Mouse (Mus musculus): ENCODE results near the gene Cyp11a1. TPM values are rescaled to one million over a fixed set of nuclear protein-coding genes. Genes with fewer than 3 reads are reported as not detected.

The Cyp11a1 gene
- total RNA-seq, 1 experiment from 2014 or later: 2.7 TPM

DNA sequence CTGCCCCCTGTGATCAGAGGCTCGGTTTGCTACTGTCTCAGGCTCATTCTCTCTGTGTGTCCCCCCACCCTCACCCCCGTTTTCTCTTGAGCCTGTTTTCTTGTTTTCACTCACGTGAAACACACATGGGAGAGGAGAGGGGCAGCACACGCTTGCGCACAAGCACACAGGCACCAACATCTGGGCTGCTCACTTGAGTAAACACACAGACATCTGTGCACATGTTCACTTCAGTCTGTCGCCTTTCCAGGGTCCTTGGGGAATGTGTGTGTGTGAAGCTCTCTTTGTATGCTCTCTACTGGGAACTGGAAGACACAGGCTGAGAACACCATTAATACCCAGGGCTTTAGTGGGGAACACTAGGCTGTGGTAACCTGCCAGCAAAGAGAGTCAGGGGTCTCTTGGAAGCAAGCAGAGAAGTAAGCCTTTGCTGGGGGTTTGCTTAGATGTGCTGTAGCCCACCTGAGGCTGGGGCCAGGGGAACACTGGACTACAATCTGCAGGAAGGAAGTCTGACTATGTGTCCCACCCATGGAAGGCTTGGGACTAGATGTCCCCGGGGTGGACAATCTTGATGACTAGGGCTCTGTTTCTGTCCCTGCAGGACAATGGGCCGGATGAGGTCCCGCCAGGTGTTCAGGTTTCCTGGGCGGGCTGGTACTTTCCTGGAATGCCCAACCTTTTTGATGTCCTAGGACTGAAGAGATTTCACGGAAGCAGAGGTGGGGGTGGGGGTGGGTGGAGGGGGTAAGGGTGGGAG, 36.3 kb upstream of the Cyp11a1 start:
- ATAC-seq (ENCODE audit: extremely low read depth, insufficient number of reproducible peaks, low FRiP score, poor library complexity, severe bottlenecking): no peak

DNA sequence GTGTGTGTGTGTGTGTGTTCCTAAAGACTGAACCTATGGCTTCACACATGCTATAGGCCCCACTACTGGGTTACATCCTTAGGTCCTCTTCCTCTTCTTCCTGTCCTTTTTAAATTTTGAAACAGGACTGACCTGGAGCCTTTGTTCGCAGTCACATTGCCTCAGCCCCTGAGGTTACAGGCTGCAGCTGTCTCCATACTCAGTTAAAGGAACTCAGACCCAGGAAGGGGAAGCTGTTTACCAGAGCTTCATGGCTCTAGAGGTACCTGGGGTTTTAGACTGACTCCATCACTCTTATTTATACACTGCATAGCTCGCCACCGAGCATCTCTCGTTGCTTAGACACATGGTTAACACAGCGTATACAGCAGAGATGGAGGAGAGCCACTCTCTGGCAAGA, 34.8 kb upstream of the Cyp11a1 start:
- peak; percentile 36; the same call in 1 of the 2 replicates for ATAC-seq (ENCODE audit: extremely low read depth, insufficient number of reproducible peaks, low FRiP score, poor library complexity, severe bottlenecking)

- no peak for ATAC-seq (ENCODE audit: extremely low read depth, insufficient number of reproducible peaks, low FRiP score, poor library complexity, severe bottlenecking)
Observed at GRCm38 (mm10) chr9:57972141-57972591, 34.0 kb upstream of the Cyp11a1 start.

GRCm38 (mm10) chr9:57972776-57973439, 33.3 kb upstream of the Cyp11a1 start:
- no peak for ATAC-seq (ENCODE audit: extremely low read depth, insufficient number of reproducible peaks, low FRiP score, poor library complexity, severe bottlenecking)

DNA sequence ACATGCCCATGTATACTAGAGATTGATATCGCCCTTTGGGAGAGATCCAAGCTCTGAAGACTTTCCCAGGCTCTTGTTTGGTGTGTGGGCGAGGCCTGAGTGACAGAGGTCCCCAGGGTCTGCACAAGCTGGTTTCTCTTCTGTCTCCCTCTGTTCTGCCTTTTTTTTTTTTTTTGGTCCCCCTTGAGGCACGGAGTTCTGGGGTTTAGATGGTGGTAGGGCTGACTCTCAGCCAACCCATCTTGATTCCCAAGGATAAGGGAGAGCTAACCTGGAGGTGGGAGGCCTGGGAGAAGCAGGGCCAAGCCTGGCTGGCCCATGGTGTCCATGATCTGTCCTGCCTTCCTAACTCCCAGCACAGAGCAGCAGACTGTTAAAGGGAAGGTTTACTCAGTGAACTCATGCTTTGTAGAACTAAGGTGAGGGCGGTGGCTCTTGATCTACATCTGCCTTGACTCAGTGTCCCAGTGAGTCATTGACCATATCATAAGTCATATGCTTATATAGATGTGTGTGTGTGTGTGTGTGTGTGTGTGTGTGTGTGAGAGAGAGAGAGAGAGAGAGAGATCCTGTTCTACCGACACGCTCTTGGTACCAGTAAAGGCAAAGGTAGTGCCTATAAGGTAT, 32.7 kb upstream of the Cyp11a1 start:
- ATAC-seq (ENCODE audit: extremely low read depth, insufficient number of reproducible peaks, low FRiP score, poor library complexity, severe bottlenecking): no peak

DNA sequence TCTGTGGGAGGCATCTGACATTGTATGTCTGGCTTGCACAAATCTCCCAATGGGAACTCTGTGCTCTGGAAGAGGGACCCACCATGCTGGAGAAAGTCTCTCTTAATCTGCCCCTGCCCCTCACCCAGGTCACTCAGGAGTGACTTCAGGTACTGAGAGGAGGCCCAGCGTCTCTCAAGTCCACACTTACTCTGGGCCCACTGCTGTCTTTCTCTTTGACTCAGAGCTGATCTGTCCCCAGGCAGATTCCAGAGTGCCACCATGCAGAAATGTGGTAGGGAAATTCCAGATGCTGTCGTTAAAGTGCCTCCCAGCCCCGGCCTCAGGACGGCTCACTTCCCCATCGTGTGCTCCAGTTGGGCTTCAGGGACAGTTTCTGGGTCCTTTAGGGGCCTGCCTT, 32.0 kb upstream of the Cyp11a1 start:
- no peak for ATAC-seq (ENCODE audit: extremely low read depth, insufficient number of reproducible peaks, low FRiP score, poor library complexity, severe bottlenecking)

GRCm38 (mm10) chr9:57975200-57975821, 30.9 kb upstream of the Cyp11a1 start:
- no peak for ATAC-seq (ENCODE audit: extremely low read depth, insufficient number of reproducible peaks, low FRiP score, poor library complexity, severe bottlenecking)

DNA sequence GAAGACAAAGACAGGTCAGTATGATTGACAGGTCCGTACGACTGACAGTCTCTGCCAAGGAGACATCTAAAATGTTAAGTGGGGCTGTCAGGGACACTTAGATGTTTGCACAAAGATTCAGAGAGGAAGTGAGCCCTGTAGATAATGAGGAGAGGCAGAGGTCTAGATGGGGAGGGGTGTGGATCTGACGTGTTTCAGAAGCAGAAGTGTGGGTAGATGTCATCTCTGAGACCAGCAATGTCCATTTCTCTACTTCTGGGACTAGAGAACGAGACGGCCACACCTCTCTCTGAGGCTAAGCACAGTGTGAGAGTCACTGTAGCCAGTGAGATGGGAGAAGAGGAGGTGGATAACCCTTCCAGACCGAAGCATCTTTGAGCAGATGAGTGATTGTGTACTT, 28.2 kb upstream of the Cyp11a1 start:
- ATAC-seq (ENCODE audit: extremely low read depth, insufficient number of reproducible peaks, low FRiP score, poor library complexity, severe bottlenecking): peak; percentile 58

DNA sequence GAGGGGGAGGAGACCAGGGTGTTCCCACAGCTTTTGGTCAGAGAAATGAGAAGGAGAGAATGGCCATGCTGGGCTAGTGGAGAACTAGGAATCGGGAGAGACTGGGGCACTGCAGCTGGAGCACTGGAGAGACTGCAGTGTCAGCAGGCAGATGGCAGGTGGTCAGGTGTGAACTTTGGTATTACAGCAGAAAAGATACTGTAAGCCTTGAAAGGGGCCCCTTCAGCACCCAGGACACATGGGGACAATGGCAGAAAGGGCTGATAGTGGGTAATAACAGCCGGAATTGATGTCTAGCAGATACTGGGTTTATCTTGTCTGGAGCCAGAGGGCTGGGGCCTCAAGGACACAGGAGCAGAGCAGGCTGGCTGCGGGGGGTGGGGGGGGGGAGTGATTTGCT, 27.4 kb upstream of the Cyp11a1 start:
- ATAC-seq (ENCODE audit: extremely low read depth, insufficient number of reproducible peaks, low FRiP score, poor library complexity, severe bottlenecking): no peak

DNA sequence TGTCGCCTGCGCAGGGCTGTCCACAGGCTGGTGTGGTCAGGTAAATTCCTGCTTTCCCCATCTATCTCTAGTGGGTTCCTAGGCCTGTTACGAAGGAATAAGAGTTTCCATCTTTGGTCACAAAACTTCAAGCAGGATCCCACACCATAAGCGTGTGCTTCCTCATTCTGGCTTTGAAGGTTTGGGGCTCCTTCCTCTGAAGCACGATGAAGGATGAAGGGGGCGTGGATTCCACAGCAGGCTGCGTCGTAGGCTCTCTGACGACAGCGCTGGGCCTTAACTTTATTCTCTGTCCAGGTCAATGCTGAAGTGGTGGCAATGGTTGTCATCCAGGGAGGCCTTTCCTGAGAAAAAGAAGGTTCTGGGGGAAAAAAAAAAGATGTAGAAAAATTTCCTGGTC, 25.6 kb upstream of the Cyp11a1 start:
- ATAC-seq (ENCODE audit: extremely low read depth, insufficient number of reproducible peaks, low FRiP score, poor library complexity, severe bottlenecking): peak; percentile 82

DNA sequence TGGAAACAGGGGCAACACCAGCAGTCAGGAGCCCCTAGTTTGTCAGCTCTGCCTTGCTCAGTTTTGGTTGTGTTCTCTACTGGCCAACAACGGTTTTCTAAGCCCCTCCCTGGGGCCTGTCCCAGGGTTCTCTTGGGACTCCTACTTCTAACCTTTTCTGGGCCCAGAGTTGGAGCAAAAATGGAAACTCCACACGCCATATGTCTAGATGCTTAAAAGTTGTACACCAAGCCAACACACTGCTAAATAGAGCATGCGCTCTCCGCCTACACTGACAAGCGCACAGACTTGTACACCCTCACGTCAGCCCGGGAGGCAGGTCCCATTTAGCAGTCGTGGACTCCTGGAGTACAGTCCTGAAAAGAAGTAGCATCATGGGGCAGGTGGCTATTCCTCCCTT, 20.9 kb upstream of the Cyp11a1 start:
- no peak for ATAC-seq (ENCODE audit: extremely low read depth, insufficient number of reproducible peaks, low FRiP score, poor library complexity, severe bottlenecking)

DNA sequence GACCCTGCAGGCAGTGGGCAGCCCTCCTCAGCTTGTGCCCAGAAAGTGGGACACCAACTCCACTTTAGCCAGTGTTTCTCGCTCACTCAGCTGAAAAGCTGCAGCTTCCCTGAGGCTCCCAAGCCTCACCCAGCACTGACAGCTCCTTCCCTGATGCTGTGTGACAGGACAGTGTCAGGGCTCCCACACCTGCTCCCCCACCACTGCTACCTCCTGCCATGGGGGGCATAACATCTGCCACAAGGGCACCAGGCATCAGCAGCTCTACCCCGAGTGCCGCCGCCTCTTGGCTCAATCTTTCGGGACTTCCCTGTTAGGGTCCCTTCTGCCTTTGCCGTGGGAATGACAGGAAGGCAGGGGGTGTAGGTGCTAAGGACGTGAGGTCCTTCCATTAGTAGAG, 19.9 kb upstream of the Cyp11a1 start:
- no peak for ATAC-seq (ENCODE audit: extremely low read depth, insufficient number of reproducible peaks, low FRiP score, poor library complexity, severe bottlenecking)

DNA sequence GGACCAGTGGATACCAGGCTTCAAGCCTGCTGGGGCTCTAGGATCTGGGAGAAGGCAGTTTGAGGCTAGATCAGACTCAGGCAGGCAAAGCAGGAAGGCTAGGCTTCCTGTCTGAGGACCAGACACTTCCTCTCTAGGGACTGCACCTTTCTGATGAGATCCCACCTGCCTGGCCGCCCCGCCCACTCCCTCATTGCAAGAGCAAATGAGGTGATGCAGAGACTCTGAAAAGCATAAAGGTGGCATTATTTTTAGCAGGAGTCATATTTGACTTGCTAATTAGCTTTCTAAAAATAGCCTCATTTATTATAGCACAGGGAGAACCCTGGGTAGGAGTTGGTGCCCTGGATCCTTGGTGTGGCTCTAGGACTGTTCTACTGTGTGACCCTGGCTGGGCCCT, 18.1 kb upstream of the Cyp11a1 start:
- no peak for ATAC-seq (ENCODE audit: extremely low read depth, insufficient number of reproducible peaks, low FRiP score, poor library complexity, severe bottlenecking)

DNA sequence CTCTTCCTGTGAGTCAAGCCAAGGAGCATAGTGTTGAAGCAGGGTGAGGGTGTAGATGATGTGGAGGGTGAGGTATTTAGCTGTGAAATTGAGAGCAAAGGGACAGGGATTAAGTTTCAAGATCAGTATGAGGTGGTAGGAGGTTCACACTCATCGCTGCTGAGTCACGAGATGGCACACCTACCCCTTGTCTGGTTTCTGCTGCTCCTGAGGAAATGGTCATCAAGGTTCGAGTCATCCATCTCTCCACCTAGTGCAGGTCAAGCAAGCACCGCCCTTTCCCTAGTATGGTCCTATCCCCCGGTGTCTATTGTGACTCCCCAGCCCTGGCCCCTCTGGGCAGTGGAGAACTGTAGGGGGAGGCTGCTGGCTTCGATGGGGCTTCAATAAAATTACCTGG, 16.9 kb upstream of the Cyp11a1 start:
- ATAC-seq (ENCODE audit: extremely low read depth, insufficient number of reproducible peaks, low FRiP score, poor library complexity, severe bottlenecking): no peak

DNA sequence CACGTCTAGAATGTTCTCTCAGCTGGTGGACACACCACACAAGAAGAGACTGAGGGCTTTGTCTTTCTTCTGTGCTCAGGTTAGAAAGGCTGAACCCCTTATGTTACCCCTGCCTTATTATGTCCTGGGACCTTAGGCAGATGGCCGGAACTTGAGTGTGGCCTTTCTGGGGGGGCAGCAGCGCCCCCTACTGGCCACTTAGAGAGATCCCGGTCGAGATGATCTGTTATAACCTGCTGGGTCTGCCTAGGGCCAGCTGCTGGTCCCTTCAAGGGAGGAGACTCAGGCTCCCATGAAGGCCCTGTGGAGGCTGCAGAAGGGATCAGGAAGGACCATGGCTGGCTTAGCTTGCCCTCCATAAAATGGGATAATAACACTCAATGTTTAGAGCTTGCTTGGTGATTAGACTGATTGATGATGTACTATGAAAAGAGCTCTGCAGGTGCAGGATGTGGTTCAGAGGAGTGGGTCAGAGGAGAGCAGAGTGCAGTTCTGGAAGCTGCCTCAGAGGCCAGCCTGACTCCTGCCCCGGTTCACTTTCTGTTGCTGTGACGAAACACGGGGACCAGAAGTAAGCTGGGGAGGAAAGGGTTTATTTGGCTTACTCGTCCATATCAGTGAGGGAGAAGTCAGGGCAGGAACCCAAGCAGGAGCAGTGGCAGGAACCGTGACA, 15.6 kb upstream of the Cyp11a1 start:
- peak; percentile 58 for ATAC-seq (ENCODE audit: extremely low read depth, insufficient number of reproducible peaks, low FRiP score, poor library complexity, severe bottlenecking)

- no peak for ATAC-seq (ENCODE audit: extremely low read depth, insufficient number of reproducible peaks, low FRiP score, poor library complexity, severe bottlenecking)
Observed at GRCm38 (mm10) chr9:57992060-57992459, 14.2 kb upstream of the Cyp11a1 start.

- no peak for ATAC-seq (ENCODE audit: extremely low read depth, insufficient number of reproducible peaks, low FRiP score, poor library complexity, severe bottlenecking)
Observed at GRCm38 (mm10) chr9:57992781-57993591, 13.2 kb upstream of the Cyp11a1 start.

DNA sequence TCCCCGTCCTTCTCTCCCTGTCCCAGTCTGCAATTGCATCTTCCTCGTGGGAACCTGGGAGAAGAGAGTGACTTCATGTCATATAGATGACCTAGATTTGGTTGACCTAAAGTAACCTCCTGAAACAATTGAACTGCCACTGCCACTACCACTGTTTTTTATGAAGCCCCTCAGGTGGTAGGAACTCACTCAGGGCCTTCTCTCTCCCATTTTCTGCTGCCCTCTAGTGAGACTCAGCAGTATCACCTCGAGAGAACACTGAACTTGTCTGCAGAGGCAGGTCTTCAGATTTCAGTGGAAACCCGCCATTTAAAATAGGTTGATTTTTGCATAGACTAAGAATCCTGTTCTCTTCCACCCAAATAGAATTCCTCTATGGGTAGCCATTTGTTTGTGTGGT, 10.9 kb upstream of the Cyp11a1 start:
- no peak for ATAC-seq (ENCODE audit: extremely low read depth, insufficient number of reproducible peaks, low FRiP score, poor library complexity, severe bottlenecking)
